In the genomic region with DNA sequence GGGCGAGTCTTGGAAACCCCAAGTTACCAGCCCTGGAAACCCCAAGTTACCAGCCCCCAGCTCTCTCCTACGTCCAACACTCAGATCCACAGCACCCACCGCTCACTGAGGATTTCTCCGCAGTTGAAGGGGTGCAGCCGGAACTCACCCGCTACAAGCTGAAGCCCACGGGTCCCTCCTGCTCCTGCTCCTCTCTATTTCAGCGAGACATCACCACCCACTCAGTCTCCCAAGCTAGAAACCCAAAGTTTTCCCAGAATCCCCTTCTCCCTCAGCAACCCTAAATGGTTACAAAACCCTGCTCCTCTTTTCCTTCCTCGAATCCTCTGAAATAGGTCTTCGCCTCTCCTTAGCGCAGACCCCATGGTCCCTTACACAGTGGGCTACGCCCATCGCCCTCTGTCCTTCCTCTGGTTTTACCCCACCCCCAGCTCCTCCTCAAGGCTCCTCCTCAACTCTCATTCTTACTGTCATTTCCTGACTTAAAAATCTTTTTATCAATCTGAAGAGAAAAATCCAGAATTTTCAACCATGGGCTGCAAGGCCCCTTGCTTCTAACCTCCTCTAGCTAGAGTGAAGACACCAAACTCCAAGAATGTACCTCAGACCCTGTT, we compare ENCODE assay signal across 21 mouse cellular contexts. TPM values are rescaled to one million over a fixed set of nuclear protein-coding genes. Genes with fewer than 3 reads are reported as not detected.
DNase-seq lines count a peak whose midpoint lies in the region.
"Had no signal": no experiment of that assay in that cellular context is flagged by ENCODE, and none has a peak within 500 bp of the region (broad histone marks: within the 10 kb centered on the region; RNA-seq: fewer than 3 reads in every experiment).

No protein-coding gene starts in this region.

- peaks cover 8% of the 10 kb centered on the region for H3K4me1 ChIP-seq in midbrain, embryonic 10.5 days
- H3K4me1 ChIP-seq: neural tube, embryonic 12.5 days had no signal

- no peaks in the 10 kb centered on the region for H3K9me3 ChIP-seq in midbrain, embryonic 10.5 days (replicated peaks)
- H3K9me3 ChIP-seq: embryonic facial prominence, embryonic 10.5 days; heart, embryonic 10.5 days; hindbrain, embryonic 15.5 days; liver, embryonic 13.5 days; neural tube, embryonic 12.5 days had no signal

- no peak overlapping the region for H3K27ac ChIP-seq in midbrain, embryonic 10.5 days (replicated peaks)
- H3K27ac ChIP-seq: embryonic facial prominence, embryonic 10.5 days; heart, embryonic 10.5 days; hindbrain, embryonic 15.5 days; liver, embryonic 13.5 days; neural tube, embryonic 12.5 days had no signal

- WGBS in midbrain, embryonic 10.5 days: 87% methylated on average over 13 of the region's 13 CpGs

- no peak overlapping the region for H3K4me3 ChIP-seq in midbrain, embryonic 10.5 days
- H3K4me3 ChIP-seq: embryonic facial prominence, embryonic 10.5 days; erythroblast, embryonic 14.5 days; heart, embryonic 10.5 days; hindbrain, embryonic 15.5 days; liver, embryonic 13.5 days; neural tube, embryonic 12.5 days had no signal

- no peaks in the 10 kb centered on the region for H3K27me3 ChIP-seq in midbrain, embryonic 10.5 days (ENCODE audit: low read depth, poor library complexity, severe bottlenecking)
- H3K27me3 ChIP-seq: hindbrain, embryonic 15.5 days; neural tube, embryonic 12.5 days had no signal

- H3K36me3 ChIP-seq in midbrain, embryonic 10.5 days: no peaks in the 10 kb centered on the region
- H3K36me3 ChIP-seq: embryonic facial prominence, embryonic 10.5 days; heart, embryonic 10.5 days; hindbrain, embryonic 15.5 days; liver, embryonic 13.5 days; neural tube, embryonic 12.5 days had no signal

- peak; percentile 13 for DNase-seq in layer of hippocampus, adult 9-11 months
- no peak for DNase-seq in layer of hippocampus, postnatal 14 days (ENCODE audit: low spot score in 2 of 2)
- peak; percentile 92 for DNase-seq in brain, adult 2 months (ENCODE audit: low read depth, low spot score)
- DNase-seq in left cerebral cortex, adult 8-10 months (ENCODE audit: low spot score in 2 of 2): peak; percentile 34 to 77
- peak; percentile 45 for DNase-seq in right cerebral cortex, postnatal 14 days
- DNase-seq in midbrain, embryonic 10.5 days (ENCODE audit: low spot score): no peak
- no peak for DNase-seq in thymus, postnatal 36 days
- no peak for DNase-seq in urinary bladder, postnatal 25 days (ENCODE audit: low spot score)
- DNase-seq: adrenal gland, adult 2 months; cerebellum, postnatal 10 days; forebrain, postnatal 0 days; gastrocnemius, postnatal 36 days; heart, postnatal 14 days; kidney, adult 18-20 months; liver, embryonic 13.5 days had no signal

RNA-seq across cellular contexts. Expression of a gene that starts 39.3 kb away (rescaled TPM):
- under 1 TPM; 0.17 to 0.25 TPM for total RNA-seq in layer of hippocampus, postnatal 14 days (2021)
- under 1 TPM; 0.28 to 0.50 (median 0.43) TPM for total RNA-seq in left cerebral cortex, adult 8-10 months (2022)
- polyA plus RNA-seq in midbrain, embryonic 10.5 days (2016; fragmentation: Nextera tagmentation; extraction: Ambion mirVana): 0.26 and 0.64 TPM in 2 replicates
- total RNA-seq: megakaryocyte-erythroid progenitor cell, adult 5-6 weeks had no signal
- polyA plus RNA-seq: erythroblast, embryonic 14.5 days had no signal

RNA-seq across cellular contexts. Expression of a gene that starts 60.0 kb away (rescaled TPM):
- under 1 TPM; 0.64 to 0.85 TPM for total RNA-seq in layer of hippocampus, postnatal 14 days (2021)
- total RNA-seq in left cerebral cortex, adult 8-10 months (2022): under 1 TPM; 0.16 to 0.84 (median 0.79) TPM
- polyA plus RNA-seq in midbrain, embryonic 10.5 days (2016; fragmentation: Nextera tagmentation; extraction: Ambion mirVana): 1.2 and 2.5 TPM in 2 replicates
- total RNA-seq: forebrain, postnatal 0 days had no signal
- polyA plus RNA-seq: forebrain, postnatal 0 days had no signal

Comparison
In these comparisons a context has a peak if more than half of its experiments do, and no peak if none do; other contexts are left out.
1. DNase-seq: peak in layer of hippocampus, adult 9-11 months (single experiment), brain, adult 2 months (single experiment), left cerebral cortex, adult 8-10 months (2 of 2) and right cerebral cortex, postnatal 14 days (single experiment); none in layer of hippocampus, postnatal 14 days (0 of 2), midbrain, embryonic 10.5 days (single experiment), thymus, postnatal 36 days (0 of 2) and urinary bladder, postnatal 25 days (single experiment).